Mouse (Mus musculus): ENCODE results near the gene Selenov.

GRCm38 (mm10) chr7:28298837-28299625, 8.0 kb upstream of the Selenov start:
- peak; percentile 40 for TF ChIP-seq CTCF (IDR thresholded peaks at IDR 0.05; ENCODE audit: low read depth, low read length)
- no peak for TF ChIP-seq POLR2A (IDR thresholded peaks at IDR 0.05; ENCODE audit: extremely low read depth, insufficient read depth, low read length)

Measured in liver, adult 2 months (tissue).